Comparison of ENCODE assay signal across 8 mouse cellular contexts in genomic region chr5:44224251-44224650, GRCm38 (mm10). TPM values are rescaled to one million over a fixed set of nuclear protein-coding genes. Genes with fewer than 3 reads are reported as not detected.
DNase-seq lines count a peak whose midpoint lies in the region; ATAC-seq and TF ChIP-seq lines count a peak whose summit lies in the region.

No protein-coding gene starts in this region.

- ATAC-seq in forebrain, embryonic 15.5 days (replicated peaks): no peak
- no peak for ATAC-seq in intestine, postnatal 0 days
- no peak for ATAC-seq in neural tube, embryonic 15.5 days (ENCODE audit: low FRiP score)

- H3K9ac ChIP-seq in forebrain, embryonic 15.5 days (replicated peaks): peak overlapping the region; percentile 64; the same call in 1 of the 2 replicates
- H3K9ac ChIP-seq in intestine, postnatal 0 days (ENCODE audit: low read depth, low read length): 0 out of 2 replicates have a peak overlapping the region, but pooled peaks have one; percentile 17
- H3K9ac ChIP-seq in neural tube, embryonic 15.5 days (replicated peaks): peak overlapping the region; percentile 23

- no peak overlapping the region for H3K27ac ChIP-seq in forebrain, embryonic 15.5 days (replicated peaks)
- no peak overlapping the region for H3K27ac ChIP-seq in intestine, postnatal 0 days (ENCODE audit: low read depth, low read length)
- H3K27ac ChIP-seq in neural tube, embryonic 15.5 days (replicated peaks): no peak overlapping the region

- TF ChIP-seq CTCF in intestine, postnatal 0 days (IDR thresholded peaks at IDR 0.05; ENCODE audit: low read depth): peak; percentile 75

- no peaks in the 10 kb centered on the region for H3K27me3 ChIP-seq in forebrain, embryonic 15.5 days
- H3K27me3 ChIP-seq in intestine, postnatal 0 days (replicated peaks; ENCODE audit: control insufficient read depth, insufficient read depth, low read length): no peaks in the 10 kb centered on the region
- H3K27me3 ChIP-seq in neural tube, embryonic 15.5 days (replicated peaks): no peaks in the 10 kb centered on the region

- H3K4me3 ChIP-seq in forebrain, embryonic 15.5 days: 0 out of 2 replicates have a peak overlapping the region, but pooled peaks have one; percentile 3
- H3K4me3 ChIP-seq in intestine, postnatal 0 days (ENCODE audit: low read depth, low read length): no peak overlapping the region
- H3K4me3 ChIP-seq in neural tube, embryonic 15.5 days (replicated peaks): peak overlapping the region; percentile 11; the same call in 1 of the 2 replicates

- peak; percentile 10 for DNase-seq in gastrocnemius, adult 18-20 months (ENCODE audit: low spot score)
- no peak for DNase-seq in gastrocnemius, postnatal 25 days
- peak; percentile 67 for DNase-seq in c-Kit-positive CD71-positive TER-119-positive erythroid progenitor cells, embryonic 14.5 days (ENCODE audit: low spot score)
- DNase-seq in lung, adult 18-20 months: peak; percentile 30 to 39
- DNase-seq in urinary bladder, postnatal 10 days (ENCODE audit: low spot score): no peak

- H3K4me2 ChIP-seq in forebrain, embryonic 15.5 days (replicated peaks): peak overlapping the region; percentile 87; the same call in 1 of the 2 replicates
- H3K4me2 ChIP-seq in intestine, postnatal 0 days (replicated peaks; ENCODE audit: low read depth): peak overlapping the region; percentile 84
- H3K4me2 ChIP-seq in neural tube, embryonic 15.5 days: peak overlapping the region; percentile 66

- H3K36me3 ChIP-seq in forebrain, embryonic 15.5 days: no peaks in the 10 kb centered on the region
- no peaks in the 10 kb centered on the region for H3K36me3 ChIP-seq in intestine, postnatal 0 days (ENCODE audit: control insufficient read depth, insufficient read depth)
- no peaks in the 10 kb centered on the region for H3K36me3 ChIP-seq in neural tube, embryonic 15.5 days

- H3K9me3 ChIP-seq in forebrain, embryonic 15.5 days: no peaks in the 10 kb centered on the region
- no peaks in the 10 kb centered on the region for H3K9me3 ChIP-seq in intestine, postnatal 0 days (ENCODE audit: control insufficient read depth)
- no peaks in the 10 kb centered on the region for H3K9me3 ChIP-seq in neural tube, embryonic 15.5 days (replicated peaks)

- WGBS in forebrain, embryonic 15.5 days: 23% methylated on average over 6 of the region's 6 CpGs
- 16% methylated on average over 6 of the region's 6 CpGs for WGBS in intestine, postnatal 0 days
- 19% methylated on average over 6 of the region's 6 CpGs for WGBS in neural tube, embryonic 15.5 days

- H3K4me1 ChIP-seq in forebrain, embryonic 15.5 days: peaks cover 27% of the 10 kb centered on the region
- peaks cover 4% of the 10 kb centered on the region for H3K4me1 ChIP-seq in intestine, postnatal 0 days (replicated peaks; ENCODE audit: control insufficient read depth, insufficient read depth, low read length)
- peaks cover 32% of the 10 kb centered on the region for H3K4me1 ChIP-seq in neural tube, embryonic 15.5 days

RNA-seq across cellular contexts. Expression of gene Tapt1, which starts 2.2 kb away (rescaled TPM):
- 10 to 100 TPM; 39.8 to 41.2 TPM for total RNA-seq in gastrocnemius, adult 18-20 months (2021)
- total RNA-seq in gastrocnemius, postnatal 25 days (2021): 10 to 100 TPM; 29.9 to 33.9 TPM
- polyA plus RNA-seq in forebrain, embryonic 15.5 days (2015; fragmentation: Nextera tagmentation; extraction: Ambion mirVana): 25.8 and 25.9 TPM in 2 replicates
- polyA plus RNA-seq in intestine, postnatal 0 days (2015; fragmentation: Nextera tagmentation; extraction: Ambion mirVana): 14.1 TPM in 2 replicates
- 30.8 and 35.0 TPM in 2 replicates for polyA plus RNA-seq in neural tube, embryonic 15.5 days (2015; fragmentation: Nextera tagmentation; extraction: Ambion mirVana)

Comparison
In these comparisons a context has a peak if more than half of its experiments do, and no peak if none do; other contexts are left out.
1. DNase-seq: peak in gastrocnemius, adult 18-20 months (single experiment), c-Kit-positive CD71-positive TER-119-positive erythroid progenitor cells, embryonic 14.5 days (single experiment) and lung, adult 18-20 months (2 of 2); none in gastrocnemius, postnatal 25 days (single experiment) and urinary bladder, postnatal 10 days (single experiment).
2. Peak in every context shown above with its lines, with median percentiles within 50 percentile points of each other: H3K4me2 ChIP-seq and H3K9ac ChIP-seq.